9 mouse cellular contexts compared by ENCODE assay signal in genomic region chr7:142522352-142522751, GRCm38 (mm10). TPM values are rescaled to one million over a fixed set of nuclear protein-coding genes. Genes with fewer than 3 reads are reported as not detected.
DNase-seq lines count a peak whose midpoint lies in the region; ATAC-seq and TF ChIP-seq lines count a peak whose summit lies in the region.
"Had no signal": no experiment of that assay in that cellular context is flagged by ENCODE, and none has a peak within 500 bp of the region (broad histone marks: within the 10 kb centered on the region; RNA-seq: fewer than 3 reads in every experiment).

No protein-coding gene starts in this region.

- H3K4me1 ChIP-seq in heart, embryonic 10.5 days: peaks cover 71% of the 10 kb centered on the region
- peaks cover 47% of the 10 kb centered on the region for H3K4me1 ChIP-seq in limb, embryonic 12.5 days (replicated peaks)
- peaks cover 4% of the 10 kb centered on the region; the same call in 1 of the 2 replicates for H3K4me1 ChIP-seq in stomach, postnatal 0 days (replicated peaks; ENCODE audit: control insufficient read depth, insufficient read depth)

- no peak overlapping the region for H3K9ac ChIP-seq in limb, embryonic 12.5 days (replicated peaks)
- H3K9ac ChIP-seq in stomach, postnatal 0 days (ENCODE audit: low read length): no peak overlapping the region
- H3K9ac ChIP-seq: liver, embryonic 15.5 days had no signal

- TF ChIP-seq CTCF in stomach, postnatal 0 days (IDR thresholded peaks at IDR 0.05; ENCODE audit: low read depth): peak; percentile 84

- no peak overlapping the region for H3K4me2 ChIP-seq in limb, embryonic 12.5 days
- no peak overlapping the region for H3K4me2 ChIP-seq in stomach, postnatal 0 days (replicated peaks; ENCODE audit: low read depth)
- H3K4me2 ChIP-seq: liver, embryonic 15.5 days had no signal

- DNase-seq in left cerebral cortex, adult 18-20 months (ENCODE audit: low spot score in 2 of 2): peak; percentile 9 to 16
- no peak for DNase-seq in left cerebral cortex, adult 9 months (ENCODE audit: low spot score in 2 of 2)
- peak; percentile 82 for DNase-seq in ZHBTc4 (ENCODE audit: low read depth, low spot score)
- no peak for DNase-seq in heart, embryonic 10.5 days (ENCODE audit: low spot score)
- DNase-seq in stomach, postnatal 0 days (ENCODE audit: low spot score): peak; percentile 74
- DNase-seq in natural killer cell, adult 2 months (ENCODE audit: low spot score in 2 of 2): no peak

- no peak for TF ChIP-seq EP300 in stomach, postnatal 0 days (optimal IDR thresholded peaks at IDR 0.05)

- no peaks in the 10 kb centered on the region for H3K9me3 ChIP-seq in heart, embryonic 10.5 days
- no peaks in the 10 kb centered on the region for H3K9me3 ChIP-seq in limb, embryonic 12.5 days
- no peaks in the 10 kb centered on the region for H3K9me3 ChIP-seq in stomach, postnatal 0 days (ENCODE audit: control insufficient read depth, low read length)
- H3K9me3 ChIP-seq: liver, embryonic 15.5 days had no signal

- peak overlapping the region; percentile 89 for H3K27ac ChIP-seq in heart, embryonic 10.5 days
- peak overlapping the region; percentile 89 for H3K27ac ChIP-seq in limb, embryonic 12.5 days
- H3K27ac ChIP-seq in stomach, postnatal 0 days (replicated peaks): 0 out of 2 replicates have a peak overlapping the region, but pooled peaks have one; percentile 30

- no peaks in the 10 kb centered on the region for H3K36me3 ChIP-seq in heart, embryonic 10.5 days
- no peaks in the 10 kb centered on the region for H3K36me3 ChIP-seq in limb, embryonic 12.5 days
- no peaks in the 10 kb centered on the region for H3K36me3 ChIP-seq in stomach, postnatal 0 days (ENCODE audit: control insufficient read depth, insufficient read depth, low read length)
- H3K36me3 ChIP-seq: liver, embryonic 15.5 days had no signal

- 24% methylated on average over 4 of the region's 4 CpGs for WGBS in heart, embryonic 10.5 days
- 23% methylated on average over 4 of the region's 4 CpGs for WGBS in limb, embryonic 12.5 days
- WGBS in stomach, postnatal 0 days: 31% methylated on average over 4 of the region's 4 CpGs

- ATAC-seq in limb, embryonic 12.5 days (ENCODE audit: insufficient number of reproducible peaks, insufficient read depth, low FRiP score, low TSS enrichment, low read depth): no peak
- ATAC-seq in stomach, postnatal 0 days (ENCODE audit: low FRiP score, low TSS enrichment): peak; percentile 54; the same call in 1 of the 2 replicates
- no peak for ATAC-seq in activated CD4-positive, CD25-positive, alpha-beta regulatory T cell, adult 4 months

- no peak overlapping the region for H3K4me3 ChIP-seq in heart, embryonic 10.5 days
- no peak overlapping the region for H3K4me3 ChIP-seq in limb, embryonic 12.5 days (replicated peaks)
- H3K4me3 ChIP-seq in stomach, postnatal 0 days (ENCODE audit: low read depth, low read length): no peak overlapping the region
- H3K4me3 ChIP-seq: liver, embryonic 15.5 days had no signal

- no peaks in the 10 kb centered on the region for H3K27me3 ChIP-seq in heart, embryonic 10.5 days (ENCODE audit: insufficient read depth, poor library complexity, severe bottlenecking)
- H3K27me3 ChIP-seq in limb, embryonic 12.5 days: no peaks in the 10 kb centered on the region
- no peaks in the 10 kb centered on the region for H3K27me3 ChIP-seq in stomach, postnatal 0 days (ENCODE audit: control insufficient read depth, insufficient read depth, low read length)

RNA-seq across cellular contexts. Expression of gene Mrpl23, which starts 10.1 kb away (rescaled TPM):
- 1 to 10 TPM; 3.1 to 5.9 TPM for total RNA-seq in left cerebral cortex, adult 18-20 months (2021)
- 17.1 and 25.1 TPM in 2 replicates for polyA plus RNA-seq in heart, embryonic 10.5 days (2016; fragmentation: Nextera tagmentation; extraction: Ambion mirVana)
- 29.4 and 33.3 TPM in 2 replicates for polyA plus RNA-seq in limb, embryonic 12.5 days (2016; fragmentation: Nextera tagmentation; extraction: Ambion mirVana)
- 17.7 and 19.4 TPM in 2 replicates for polyA plus RNA-seq in stomach, postnatal 0 days (2015; fragmentation: Nextera tagmentation; extraction: Ambion mirVana)
- 10 to 100 TPM; 10.2 to 31.9 TPM for polyA plus RNA-seq in activated CD4-positive, CD25-positive, alpha-beta regulatory T cell, adult 4 months (2017; shearing (Covaris generic))

RNA-seq across cellular contexts. Expression of gene Tnnt3, which starts 23.7 kb away (rescaled TPM):
- not detected for total RNA-seq in left cerebral cortex, adult 18-20 months (2021)
- 9.5 and 10.4 TPM in 2 replicates for polyA plus RNA-seq in heart, embryonic 10.5 days (2016; fragmentation: Nextera tagmentation; extraction: Ambion mirVana)
- 14.3 and 17.3 TPM in 2 replicates for polyA plus RNA-seq in limb, embryonic 12.5 days (2016; fragmentation: Nextera tagmentation; extraction: Ambion mirVana)
- 8.0 and 11.7 TPM in 2 replicates for polyA plus RNA-seq in stomach, postnatal 0 days (2015; fragmentation: Nextera tagmentation; extraction: Ambion mirVana)
- polyA plus RNA-seq in activated CD4-positive, CD25-positive, alpha-beta regulatory T cell, adult 4 months (2017; shearing (Covaris generic)): 1 to 10 TPM; 2.8 to 3.0 TPM

Comparison
In these comparisons a context has a peak if more than half of its experiments do, and no peak if none do; other contexts are left out.
1. DNase-seq: peak in left cerebral cortex, adult 18-20 months (2 of 2), ZHBTc4 (single experiment) and stomach, postnatal 0 days (single experiment); none in left cerebral cortex, adult 9 months (0 of 2), heart, embryonic 10.5 days (single experiment) and natural killer cell, adult 2 months (0 of 2).
2. H3K27ac ChIP-seq: peak in every context shown above with its lines; median percentile 89 in heart, embryonic 10.5 days; 89 in limb, embryonic 12.5 days; 30 in stomach, postnatal 0 days.